Mouse (Mus musculus): Measurements from ENCODE around the gene Rpp25. TPM values are rescaled to one million over a fixed set of nuclear protein-coding genes. Genes with fewer than 3 reads are reported as not detected.
A peak's percentile ranks its signal among the peaks of the same experiment; 100 is the strongest.

Gene Rpp25
- polyA plus RNA-seq, 1 experiment from 2014 or later: 0.76 TPM

GRCm38 (mm10) chr9:57521056-57521911 is 17.5 kb downstream of the Rpp25 start, which contains the start of gene Cox5a:
Gene Cox5a, plus strand, starts transcription at chr9:57521274.
- Histone ChIP-seq H3K9ac (replicated peaks) (peak within 1 kb of the TSS; percentile 94), H3K4me2 (peak within 1 kb of the TSS; percentile 81), H3K4me1 (replicated peaks) (peaks cover 19% of the 10 kb centered on the region), H3K27ac (peak within 1 kb of the TSS; percentile 90), H3K4me3 (replicated peaks) (peak within 1 kb of the TSS; percentile 98), H3K36me3 (no peaks in the 10 kb centered on the region), H3K9me3 (no peaks in the 10 kb centered on the region), H3K27me3 (no peaks in the 10 kb centered on the region)
- ATAC-seq (ENCODE audit: insufficient number of reproducible peaks, insufficient read depth, low FRiP score, low TSS enrichment, low read depth): peak; percentile 96
- WGBS: under 1% methylated on average over 87 of the region's 95 CpGs

- Histone ChIP-seq H3K4me2 (peak overlapping the region; percentile 81), H3K4me3 (replicated peaks) (peak overlapping the region; percentile 98), H3K9me3 (no peaks in the 10 kb centered on the region), H3K9ac (replicated peaks) (peak overlapping the region; percentile 94), H3K36me3 (no peaks in the 10 kb centered on the region), H3K27ac (no peak overlapping the region), H3K27me3 (no peaks in the 10 kb centered on the region), H3K4me1 (replicated peaks) (peaks cover 19% of the 10 kb centered on the region)
- WGBS: 34% methylated on average over 7 of the region's 7 CpGs
- no peak for ATAC-seq (ENCODE audit: insufficient number of reproducible peaks, insufficient read depth, low FRiP score, low TSS enrichment, low read depth)
Observed at GRCm38 (mm10) chr9:57522114-57522860, 18.5 kb downstream of the Rpp25 start.

- H3K27me3 ChIP-seq: no peaks in the 10 kb centered on the region
- H3K9me3 ChIP-seq: no peaks in the 10 kb centered on the region
- H3K27ac ChIP-seq: no peak overlapping the region
- no peak for ATAC-seq (ENCODE audit: insufficient number of reproducible peaks, insufficient read depth, low FRiP score, low TSS enrichment, low read depth)
- 0 out of 2 replicates have a peak overlapping the region, but pooled peaks have one; percentile 98 for H3K4me3 ChIP-seq (replicated peaks)
- WGBS: 78% methylated on average over 4 of the region's 4 CpGs
- H3K4me2 ChIP-seq: peak overlapping the region; percentile 81
- H3K9ac ChIP-seq (replicated peaks): no peak overlapping the region
- peaks cover 19% of the 10 kb centered on the region for H3K4me1 ChIP-seq (replicated peaks)
- no peaks in the 10 kb centered on the region for H3K36me3 ChIP-seq
Observed at GRCm38 (mm10) chr9:57522861-57523246, 19.0 kb downstream of the Rpp25 start.

GRCm38 (mm10) chr9:57523754-57524153 is 19.9 kb downstream of the Rpp25 start:
- Histone ChIP-seq H3K4me2 (no peak overlapping the region), H3K36me3 (0 out of 2 replicates have a peak, but pooled peaks cover 2% of the 10 kb centered on the region), H3K9me3 (no peaks in the 10 kb centered on the region), H3K27ac (no peak overlapping the region), H3K4me1 (replicated peaks) (peaks cover 19% of the 10 kb centered on the region), H3K4me3 (replicated peaks) (no peak overlapping the region), H3K27me3 (no peaks in the 10 kb centered on the region), H3K9ac (replicated peaks) (no peak overlapping the region)
- ATAC-seq (ENCODE audit: insufficient number of reproducible peaks, insufficient read depth, low FRiP score, low TSS enrichment, low read depth): no peak
- 85% methylated on average over 1 of the region's 1 CpGs for WGBS

- Histone ChIP-seq H3K36me3 (peaks cover 9% of the 10 kb centered on the region; the same call in 1 of the 2 replicates), H3K9ac (replicated peaks) (no peak overlapping the region), H3K4me1 (replicated peaks) (peaks cover 19% of the 10 kb centered on the region), H3K27ac (no peak overlapping the region), H3K4me2 (no peak overlapping the region), H3K9me3 (no peaks in the 10 kb centered on the region), H3K4me3 (replicated peaks) (no peak overlapping the region), H3K27me3 (no peaks in the 10 kb centered on the region)
- ATAC-seq (ENCODE audit: insufficient number of reproducible peaks, insufficient read depth, low FRiP score, low TSS enrichment, low read depth): no peak
Observed at GRCm38 (mm10) chr9:57524439-57524838, 20.6 kb downstream of the Rpp25 start.

GRCm38 (mm10) chr9:57525516-57525915 is 21.7 kb downstream of the Rpp25 start:
- no peak overlapping the region for H3K4me3 ChIP-seq (replicated peaks)
- no peak for ATAC-seq (ENCODE audit: insufficient number of reproducible peaks, insufficient read depth, low FRiP score, low TSS enrichment, low read depth)
- no peak overlapping the region for H3K27ac ChIP-seq
- no peaks in the 10 kb centered on the region for H3K27me3 ChIP-seq
- no peak overlapping the region for H3K4me2 ChIP-seq
- no peaks in the 10 kb centered on the region for H3K9me3 ChIP-seq
- no peak overlapping the region for H3K9ac ChIP-seq (replicated peaks)
- WGBS: 91% methylated on average over 2 of the region's 2 CpGs
- peaks cover 19% of the 10 kb centered on the region for H3K4me1 ChIP-seq (replicated peaks)
- peaks cover 18% of the 10 kb centered on the region; the same call in 1 of the 2 replicates for H3K36me3 ChIP-seq

- no peak overlapping the region for H3K9ac ChIP-seq (replicated peaks)
Observed at GRCm38 (mm10) chr9:57526435-57526834, 22.6 kb downstream of the Rpp25 start.

GRCm38 (mm10) chr9:57531946-57532345 is 28.1 kb downstream of the Rpp25 start:
- WGBS: 65% methylated on average over 1 of the region's 1 CpGs
- peaks cover 3% of the 10 kb centered on the region; the same call in 1 of the 2 replicates for H3K4me1 ChIP-seq (replicated peaks)
- no peak overlapping the region for H3K4me2 ChIP-seq
- no peak overlapping the region for H3K9ac ChIP-seq (replicated peaks)
- ATAC-seq (ENCODE audit: insufficient number of reproducible peaks, insufficient read depth, low FRiP score, low TSS enrichment, low read depth): no peak
- no peak overlapping the region for H3K4me3 ChIP-seq (replicated peaks)
- H3K27ac ChIP-seq: no peak overlapping the region
- H3K36me3 ChIP-seq: peaks cover 51% of the 10 kb centered on the region
- no peaks in the 10 kb centered on the region for H3K9me3 ChIP-seq
- no peaks in the 10 kb centered on the region for H3K27me3 ChIP-seq

More at GRCm38 (mm10) chr9:57526435-57526834, 22.6 kb downstream of the Rpp25 start:
- Histone ChIP-seq H3K36me3 (peaks cover 24% of the 10 kb centered on the region), H3K27me3 (no peaks in the 10 kb centered on the region), H3K4me2 (no peak overlapping the region), H3K9me3 (no peaks in the 10 kb centered on the region), H3K4me3 (replicated peaks) (no peak overlapping the region), H3K27ac (no peak overlapping the region), H3K4me1 (replicated peaks) (peaks cover 19% of the 10 kb centered on the region)
- no peak for ATAC-seq (ENCODE audit: insufficient number of reproducible peaks, insufficient read depth, low FRiP score, low TSS enrichment, low read depth)

- H3K9ac ChIP-seq (replicated peaks): no peak overlapping the region
- no peak for ATAC-seq (ENCODE audit: insufficient number of reproducible peaks, insufficient read depth, low FRiP score, low TSS enrichment, low read depth)
- H3K27me3 ChIP-seq: no peaks in the 10 kb centered on the region
- peaks cover 18% of the 10 kb centered on the region for H3K4me1 ChIP-seq (replicated peaks)
- 90% methylated on average over 5 of the region's 5 CpGs for WGBS
- no peak overlapping the region for H3K4me3 ChIP-seq (replicated peaks)
- H3K27ac ChIP-seq: no peak overlapping the region
- H3K4me2 ChIP-seq: peak overlapping the region; percentile 83; the same call in 1 of the 2 replicates
- H3K36me3 ChIP-seq: peaks cover 52% of the 10 kb centered on the region
- H3K9me3 ChIP-seq: no peaks in the 10 kb centered on the region
Observed at GRCm38 (mm10) chr9:57536362-57536761, 32.5 kb downstream of the Rpp25 start.

GRCm38 (mm10) chr9:57537044-57537727 is 33.4 kb downstream of the Rpp25 start, which contains the start of gene Fam219b:
Gene Fam219b, plus strand, starts transcription at chr9:57537528.
- Histone ChIP-seq H3K4me3 (replicated peaks) (peak within 1 kb of the TSS; percentile 92), H3K27me3 (no peaks in the 10 kb centered on the region), H3K4me2 (peak within 1 kb of the TSS; percentile 83), H3K36me3 (peaks cover 46% of the 10 kb centered on the region), H3K27ac (peak within 1 kb of the TSS; percentile 85), H3K9ac (replicated peaks) (peak within 1 kb of the TSS; percentile 82), H3K4me1 (replicated peaks) (peaks cover 18% of the 10 kb centered on the region), H3K9me3 (no peaks in the 10 kb centered on the region)
- WGBS: 2% methylated on average over 45 of the region's 45 CpGs
- peak; percentile 87 for ATAC-seq (ENCODE audit: insufficient number of reproducible peaks, insufficient read depth, low FRiP score, low TSS enrichment, low read depth)
